Mouse (Mus musculus): Measurements from ENCODE around the gene Gapdhs.

- TF ChIP-seq CTCF (IDR thresholded peaks at IDR 0.05; ENCODE audit: control insufficient read depth, insufficient read depth, low read length) (no peak), POLR2A (IDR thresholded peaks at IDR 0.05; ENCODE audit: borderline replicate concordance, control insufficient read depth, low read depth, low read length) (no peak)
These were observed 20.1 kb downstream of the Gapdhs start for GRCm38 (mm10) chr7:30723274-30723953.

Data from bone marrow, adult 2 months (tissue).